Mouse (Mus musculus) splenic B cell, adult 2 months (primary cell): ENCODE results near the gene Ndufb6.

Source experiments
- DNase-seq: peaks from one replicate; pipeline ENCODE4 v3.0.0-alpha.2; 2011; ENCODE audit warnings: low read depth, low spot score
- H3K27me3 ChIP-seq: 2 replicates; pipeline ENCODE4 v1.6.1; 2012; ENCODE audit warnings: mild to moderate bottlenecking, low read length, moderate library complexity, mixed read lengths; ENCODE audit not compliant: control insufficient read depth, poor library complexity, insufficient read depth, severe bottlenecking
- H3K36me3 ChIP-seq: 2 replicates; pipeline ENCODE4 v1.6.1; 2012; ENCODE audit warnings: mild to moderate bottlenecking, low read length, moderate library complexity, mixed read lengths; ENCODE audit not compliant: control insufficient read depth, poor library complexity, insufficient read depth, severe bottlenecking

Ndufb6 gene

DNA sequence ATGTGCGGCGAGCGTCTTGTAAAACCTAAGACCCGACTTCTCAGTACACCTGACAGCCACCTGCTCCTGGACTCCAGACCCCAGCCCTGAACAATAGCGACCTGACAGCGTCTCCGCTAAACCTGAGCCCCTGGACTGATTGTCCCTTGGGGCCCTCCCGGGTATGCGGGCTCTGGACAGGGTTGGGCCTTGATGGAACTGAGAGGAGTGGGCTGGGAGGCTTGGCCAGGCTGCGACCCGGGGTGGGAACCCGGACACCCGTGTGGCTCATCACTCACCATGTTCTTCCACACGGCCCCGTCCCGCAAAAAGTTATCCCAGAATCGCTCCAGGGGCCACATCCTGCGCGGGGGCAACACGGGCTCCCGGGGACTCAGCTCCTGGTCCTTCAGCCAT lies 343 bp downstream of the Ndufb6 start:
- no peak for DNase-seq
- no peaks in the 10 kb centered on the region for H3K36me3 ChIP-seq
- no peaks in the 10 kb centered on the region for H3K27me3 ChIP-seq

DNA sequence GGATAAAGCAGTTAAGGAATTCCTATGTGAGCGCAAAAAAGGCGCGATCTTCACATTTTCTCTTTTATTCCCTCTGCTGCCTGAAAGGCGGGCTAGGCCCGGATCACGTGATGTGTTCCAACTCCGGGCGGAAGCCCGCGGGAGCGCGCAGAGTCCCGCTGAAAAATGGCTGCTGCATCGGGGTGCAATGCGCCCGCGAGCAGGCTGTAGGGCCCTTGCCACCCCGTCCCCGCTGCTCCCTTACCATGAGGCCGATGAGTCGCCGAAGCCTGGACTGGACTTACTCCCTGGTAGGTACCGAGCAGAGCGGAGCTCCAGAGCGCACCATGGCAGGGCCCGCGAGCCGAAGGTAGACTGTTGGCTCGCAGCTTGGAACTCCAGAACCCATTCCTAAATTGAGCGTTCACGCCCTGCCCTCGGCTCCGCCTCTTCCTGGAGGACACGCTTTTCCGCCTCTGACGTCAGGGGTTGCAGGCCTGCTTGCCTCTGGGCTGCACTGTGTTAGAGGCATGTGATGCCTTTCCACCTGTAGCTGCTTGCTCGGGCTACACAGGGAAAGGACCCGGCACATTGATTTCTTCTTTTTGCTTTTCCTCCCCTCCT lies 9.7 kb downstream of the Ndufb6 start, which contains the start of the genes Smim27 and Topors:
Gene Smim27 (plus strand): TSS at position 150 of the 603 bp plus-strand sequence.
Gene Topors (minus strand): TSS at position 421 of the 603 bp plus-strand sequence.
- peak; percentile 95 for DNase-seq
- Histone ChIP-seq H3K36me3 (no peaks in the 10 kb centered on the region; the same call in 1 of the 2 replicates), H3K27me3 (no peaks in the 10 kb centered on the region)

DNA sequence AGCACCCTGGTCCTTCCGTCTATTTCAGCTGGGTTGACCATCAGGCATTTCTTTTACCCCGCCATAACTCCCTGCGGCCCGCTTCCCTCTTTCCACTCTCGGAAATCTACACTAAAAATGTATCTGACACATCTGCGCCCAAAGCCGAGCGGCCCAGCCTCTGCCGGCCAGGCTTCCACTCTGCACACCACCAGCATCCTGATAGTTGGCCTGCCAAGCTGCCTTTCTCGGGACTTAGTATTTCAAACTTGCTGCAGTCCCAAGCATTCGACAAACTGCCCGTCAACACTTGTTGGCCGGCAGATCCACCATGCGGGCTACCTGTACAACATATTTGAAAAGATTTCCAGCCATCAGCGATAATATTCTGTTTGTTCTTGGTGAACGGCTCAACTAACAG lies 10.4 kb downstream of the Ndufb6 start:
- DNase-seq: no peak
- Histone ChIP-seq H3K36me3 (no peaks in the 10 kb centered on the region; the same call in 1 of the 2 replicates), H3K27me3 (no peaks in the 10 kb centered on the region)

DNA sequence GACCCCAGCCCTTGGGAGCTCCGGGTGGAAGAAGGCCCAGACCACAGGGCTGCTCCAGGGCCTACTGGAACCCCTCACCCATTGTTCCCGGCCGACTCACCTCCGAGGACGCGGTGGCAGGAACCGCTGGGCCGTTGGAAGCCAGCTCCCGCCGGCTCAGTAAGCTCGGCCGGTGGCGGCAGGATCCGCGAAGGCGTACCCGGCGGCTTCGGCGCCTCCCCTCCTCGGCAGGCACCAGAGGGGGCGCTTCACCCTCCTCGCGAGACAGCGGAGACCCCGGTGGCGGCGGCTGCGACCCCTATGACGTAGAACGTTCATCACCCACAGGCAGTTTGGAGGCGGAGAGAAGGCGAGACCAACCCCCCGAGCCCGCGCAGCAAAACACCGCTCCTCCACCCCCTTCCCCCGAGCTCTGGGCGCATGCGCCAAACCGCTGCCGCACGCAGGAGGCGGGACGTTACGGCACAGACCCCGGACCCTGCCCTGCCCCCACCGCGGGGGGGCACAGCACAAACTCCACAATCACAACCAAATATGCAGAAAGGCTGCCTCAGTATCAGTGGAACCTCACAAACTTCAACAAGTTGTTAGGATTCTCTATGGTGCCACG lies 10.9 kb downstream of the Ndufb6 start:
- peak; percentile 90 for DNase-seq
- Histone ChIP-seq H3K36me3 (no peaks in the 10 kb centered on the region; the same call in 1 of the 2 replicates), H3K27me3 (no peaks in the 10 kb centered on the region)

DNA sequence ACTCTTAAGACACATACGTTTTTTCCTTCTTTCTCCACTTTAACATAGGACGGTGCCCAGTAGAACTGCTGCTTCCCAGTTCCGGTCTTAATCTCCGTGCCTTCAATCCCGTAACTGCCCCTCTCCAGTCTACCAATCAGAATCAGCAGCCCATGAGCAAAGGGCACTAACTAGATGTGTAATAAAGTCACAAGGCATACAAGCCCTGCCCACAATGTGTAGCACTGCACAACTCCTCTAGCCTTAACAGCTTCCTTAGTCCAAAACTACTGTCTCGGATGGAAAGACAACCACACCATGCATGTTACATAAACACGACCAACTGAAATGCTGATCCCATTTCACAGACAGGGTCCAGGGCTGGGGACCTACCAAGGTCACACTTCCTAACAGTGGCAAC lies 11.5 kb downstream of the Ndufb6 start:
- Histone ChIP-seq H3K27me3 (no peaks in the 10 kb centered on the region), H3K36me3 (no peaks in the 10 kb centered on the region; the same call in 1 of the 2 replicates)
- peak; percentile 4 for DNase-seq

DNA sequence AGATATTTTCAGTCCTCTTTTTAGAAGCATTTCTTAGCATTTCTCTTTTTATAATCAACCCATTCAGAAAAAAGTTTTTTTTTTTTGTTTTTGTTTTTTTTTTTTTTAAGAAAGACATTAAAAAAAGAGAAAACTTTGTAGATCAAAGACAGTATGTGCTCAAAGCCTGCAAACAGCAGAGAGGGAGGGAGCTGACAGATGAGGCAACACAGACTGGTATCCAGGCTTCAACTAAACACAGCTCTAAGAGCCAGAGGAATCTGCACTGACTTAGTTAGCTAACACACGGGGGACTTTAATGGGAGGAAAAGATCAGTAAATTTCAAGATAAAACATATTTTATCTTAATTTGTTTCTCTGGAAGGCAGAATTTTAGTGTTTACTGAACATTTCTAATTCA lies 14.9 kb downstream of the Ndufb6 start:
- Histone ChIP-seq H3K36me3 (peaks cover 9% of the 10 kb centered on the region), H3K27me3 (no peaks in the 10 kb centered on the region)
- no peak for DNase-seq

DNA sequence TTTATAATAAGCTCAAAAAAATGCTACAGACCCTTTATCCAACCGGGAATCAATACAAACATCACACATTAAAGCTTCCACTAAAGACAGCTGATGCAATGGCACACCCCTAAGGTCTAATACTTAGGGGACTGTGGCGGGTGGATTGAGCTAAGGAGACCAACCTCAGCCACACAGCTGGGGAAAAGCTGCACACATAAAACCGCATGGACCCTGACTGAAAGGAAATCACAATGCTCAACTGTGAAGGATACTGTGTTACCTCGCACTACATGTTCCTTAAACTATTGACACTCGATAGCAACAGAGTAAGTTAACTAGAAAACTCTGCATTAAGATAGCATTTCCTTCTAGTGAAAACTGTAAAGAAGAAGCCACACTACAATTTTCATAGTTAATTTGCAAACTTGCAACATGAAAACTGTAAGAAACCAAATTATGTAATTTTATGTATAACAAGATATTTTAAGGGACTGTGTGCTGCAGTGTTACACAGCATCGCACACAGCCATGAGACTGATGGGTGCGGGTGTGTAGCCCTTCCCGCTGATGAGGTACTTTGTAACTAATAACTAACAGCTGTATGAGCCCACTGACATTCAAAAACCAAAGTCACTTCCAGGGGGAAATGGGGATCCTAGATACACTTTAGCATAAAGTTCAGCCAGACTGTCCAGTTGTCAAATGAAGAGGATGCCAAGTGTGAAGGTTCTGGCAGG lies 24.7 kb downstream of the Ndufb6 start:
- Histone ChIP-seq H3K36me3 (0 out of 2 replicates have a peak, but pooled peaks cover 2% of the 10 kb centered on the region), H3K27me3 (no peaks in the 10 kb centered on the region)
- no peak for DNase-seq

DNA sequence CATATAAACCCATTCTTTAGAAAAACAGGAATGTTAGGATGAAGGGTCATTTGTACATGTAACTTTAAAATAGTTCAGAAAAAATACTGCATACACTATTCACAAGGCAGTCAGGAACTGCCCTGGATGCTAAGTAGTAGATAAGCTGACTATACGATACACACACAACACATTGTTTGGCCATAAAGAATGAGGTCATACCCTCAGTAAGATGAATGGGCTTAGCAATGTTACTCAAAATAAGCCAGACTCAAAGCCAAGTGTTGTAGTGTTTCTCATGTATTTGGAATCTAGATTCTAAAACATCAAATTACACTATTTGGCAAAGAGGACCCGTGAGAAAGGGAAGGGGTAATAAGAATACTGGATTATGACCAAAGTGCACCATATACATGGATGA lies 25.5 kb downstream of the Ndufb6 start:
- no peaks in the 10 kb centered on the region for H3K36me3 ChIP-seq
- H3K27me3 ChIP-seq: no peaks in the 10 kb centered on the region
- DNase-seq: no peak

DNA sequence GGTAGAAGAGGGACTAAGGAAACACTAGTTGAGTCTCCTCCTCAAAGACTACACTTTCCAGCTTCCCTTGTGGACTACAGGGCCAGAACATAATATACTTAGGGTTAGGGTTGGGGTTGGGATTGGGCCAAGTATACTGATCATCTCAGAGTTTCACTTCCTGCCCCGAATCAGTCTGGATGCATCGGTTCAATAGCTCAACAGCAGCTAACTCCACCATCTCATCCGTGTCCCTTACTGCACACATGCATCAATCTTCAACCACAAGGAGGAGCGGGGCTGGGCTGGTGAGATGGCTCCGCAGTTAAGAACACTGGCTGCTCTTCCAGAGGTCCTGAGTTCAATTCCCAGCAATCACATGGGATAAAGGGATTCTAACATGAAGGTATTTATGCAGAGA lies 28.2 kb downstream of the Ndufb6 start:
- DNase-seq: peak; percentile 20
- no peaks in the 10 kb centered on the region for H3K27me3 ChIP-seq
- H3K36me3 ChIP-seq: no peaks in the 10 kb centered on the region

DNA sequence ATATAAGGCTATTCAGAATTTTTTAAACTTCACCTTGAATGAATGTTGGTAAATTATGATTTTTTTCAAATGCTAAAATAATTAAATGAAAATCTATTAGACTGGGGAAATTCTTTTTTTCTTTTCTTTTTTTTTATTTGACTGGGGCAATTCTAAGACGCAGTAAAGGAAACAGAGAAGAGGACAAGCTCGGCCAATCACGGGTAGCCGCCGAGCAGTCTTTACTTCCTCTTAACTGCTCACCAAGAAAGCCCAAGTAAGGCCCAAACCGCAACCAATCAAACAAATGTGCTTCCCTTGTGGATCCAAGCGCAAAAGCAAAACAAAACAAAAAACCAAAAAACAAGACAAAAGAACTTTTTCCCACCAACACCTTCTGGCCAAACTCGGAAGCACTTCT lies 35.2 kb downstream of the Ndufb6 start:
- Histone ChIP-seq H3K36me3 (no peaks in the 10 kb centered on the region), H3K27me3 (no peaks in the 10 kb centered on the region)
- DNase-seq: peak; percentile 81

DNA sequence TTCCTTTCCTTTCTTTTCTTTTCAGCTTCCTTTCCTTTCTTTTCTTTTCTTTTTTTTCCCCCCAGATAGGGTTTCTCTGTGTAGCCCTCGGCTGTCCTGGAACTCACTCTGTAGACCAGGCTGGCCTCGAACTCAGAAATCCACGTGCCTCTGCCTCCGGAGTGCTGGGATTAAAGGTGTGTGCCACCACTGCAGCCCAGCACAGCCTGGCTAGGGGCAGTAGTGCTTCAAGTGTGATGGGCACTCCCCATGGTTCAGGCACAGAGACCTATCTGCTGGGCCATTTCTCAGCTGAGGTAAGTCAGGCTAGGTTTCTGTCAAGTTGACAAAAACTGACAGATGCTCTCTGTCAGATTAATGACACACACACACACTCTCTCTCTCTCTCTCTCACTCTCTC lies 36.2 kb downstream of the Ndufb6 start:
- no peaks in the 10 kb centered on the region for H3K27me3 ChIP-seq
- DNase-seq: no peak
- no peaks in the 10 kb centered on the region for H3K36me3 ChIP-seq

DNA sequence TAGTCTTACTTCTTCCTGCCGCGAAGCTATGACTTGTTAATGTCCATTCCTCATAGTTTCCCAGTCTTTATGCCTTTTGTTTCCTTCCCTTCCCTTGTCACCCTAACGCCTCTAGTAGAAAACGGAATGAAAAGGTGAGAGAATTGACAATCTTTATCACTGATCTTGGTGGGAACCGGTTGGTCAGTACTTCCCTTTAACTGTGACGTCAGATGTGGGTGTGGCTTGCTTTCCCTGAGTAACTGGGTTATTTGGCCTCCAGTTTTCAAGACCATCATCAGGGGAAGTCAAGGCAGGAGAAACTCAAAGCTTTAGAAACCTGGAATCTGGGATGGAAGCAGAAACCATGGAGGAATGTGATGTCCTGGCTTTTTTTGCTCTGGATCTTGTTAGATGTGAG lies 37.3 kb downstream of the Ndufb6 start:
- DNase-seq: peak; percentile 46

DNA sequence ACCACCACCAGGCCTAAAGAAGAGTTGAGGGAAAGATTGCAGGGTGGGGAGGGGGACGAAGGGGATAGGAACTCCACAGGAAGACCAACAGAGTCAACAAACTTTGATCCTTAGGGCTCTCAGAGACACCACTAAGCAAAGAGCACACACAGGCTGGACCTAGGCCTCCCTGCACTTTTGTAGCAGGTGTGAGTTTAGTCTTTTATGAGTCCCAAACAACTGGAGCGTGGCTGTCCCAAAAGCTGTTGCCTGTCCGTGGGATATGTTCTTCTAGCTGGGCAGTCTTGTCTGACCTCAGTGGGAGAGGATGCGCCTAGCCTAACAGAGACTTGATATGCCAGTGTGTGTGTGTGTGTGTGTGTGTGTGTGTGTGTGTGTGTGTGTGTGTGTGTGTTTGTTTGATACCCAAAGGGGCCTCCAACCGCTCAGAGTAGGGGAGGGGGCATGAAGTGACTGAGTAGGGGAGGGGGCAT lies 38.9 kb downstream of the Ndufb6 start:
- no peaks in the 10 kb centered on the region for H3K27me3 ChIP-seq
- peaks cover 2% of the 10 kb centered on the region; the same call in 1 of the 2 replicates for H3K36me3 ChIP-seq
- peak; percentile 6 for DNase-seq

More for the DNA sequence above, 37.3 kb downstream of the Ndufb6 start:
- H3K27me3 ChIP-seq: no peaks in the 10 kb centered on the region
- H3K36me3 ChIP-seq: peaks cover under 1% of the 10 kb centered on the region; the same call in 1 of the 2 replicates

DNA sequence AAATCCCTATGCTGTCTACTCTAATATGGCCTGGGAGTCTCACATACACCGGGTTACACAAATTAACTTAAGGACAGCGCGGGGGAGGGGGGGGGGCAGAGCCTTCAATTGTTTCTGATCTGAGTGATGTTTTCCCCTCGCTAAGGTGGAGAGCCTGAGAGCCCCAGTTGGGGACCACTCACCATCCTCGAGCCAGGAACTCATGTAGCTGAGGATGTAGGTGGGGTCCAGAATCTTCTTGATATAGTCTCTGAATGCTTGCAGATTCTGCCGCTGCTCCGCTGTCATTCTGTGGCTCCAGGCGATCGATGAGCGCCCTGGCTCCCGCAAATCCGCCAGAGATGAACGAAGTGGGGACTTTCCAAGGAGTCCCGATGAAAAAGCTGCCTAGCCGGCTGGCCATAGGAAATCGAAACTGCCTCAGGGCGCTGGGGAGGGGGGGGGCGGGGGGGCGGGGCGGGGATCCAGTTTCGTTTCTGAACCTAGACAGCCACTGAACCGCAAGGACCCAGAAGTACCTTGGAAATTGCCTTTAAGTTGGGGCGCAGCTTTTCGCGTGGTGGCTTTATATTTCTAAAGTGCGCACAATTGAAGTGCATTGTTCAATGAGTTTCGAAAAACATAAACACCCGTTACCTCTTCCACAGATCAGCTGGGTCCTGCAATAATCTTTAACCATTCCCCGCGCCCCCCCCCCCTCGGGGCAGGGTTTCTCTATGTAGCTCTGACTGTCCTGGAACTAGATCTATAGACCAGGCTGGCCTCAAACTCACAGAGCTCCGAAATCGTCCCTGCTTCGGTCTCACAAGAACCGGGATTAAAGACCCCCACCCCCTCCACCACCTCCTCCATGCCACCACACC lies 39.6 kb downstream of the Ndufb6 start, which contains the start of gene Ddx58:
Gene Ddx58 (minus strand): TSS at position 420 of the 863 bp plus-strand sequence.
- Histone ChIP-seq H3K36me3 (peaks cover 4% of the 10 kb centered on the region; the same call in 1 of the 2 replicates), H3K27me3 (no peaks in the 10 kb centered on the region)
- DNase-seq: peak; percentile 59
